24 mouse cellular contexts compared by ENCODE assay signal in genomic region chr5:10685519-10685918, GRCm38 (mm10).
"Had no signal": no experiment of that assay in that cellular context is flagged by ENCODE, and none has a peak within 500 bp of the region (broad histone marks: within the 10 kb centered on the region; RNA-seq: fewer than 3 reads in every experiment).

No protein-coding gene starts in this region.

- H3K4me3 ChIP-seq: layer of hippocampus, adult 2 months; left cerebral cortex, adult 2 months; limb, embryonic 12.5 days; limb, embryonic 15.5 days; midbrain, embryonic 12.5 days; midbrain, embryonic 15.5 days; neural tube, embryonic 12.5 days; neural tube, embryonic 15.5 days; stomach, embryonic 15.5 days had no signal

- H3K9me3 ChIP-seq: limb, embryonic 12.5 days; limb, embryonic 15.5 days; midbrain, embryonic 12.5 days; midbrain, embryonic 15.5 days; neural tube, embryonic 12.5 days; neural tube, embryonic 15.5 days; stomach, embryonic 15.5 days had no signal

- H3K36me3 ChIP-seq: limb, embryonic 12.5 days; limb, embryonic 15.5 days; midbrain, embryonic 12.5 days; midbrain, embryonic 15.5 days; neural tube, embryonic 12.5 days; neural tube, embryonic 15.5 days; stomach, embryonic 15.5 days had no signal

- H3K27ac ChIP-seq: kidney, postnatal 0 days; layer of hippocampus, adult 2 months; left cerebral cortex, adult 2 months; limb, embryonic 12.5 days; limb, embryonic 15.5 days; liver, embryonic 14.5 days; macrophage; midbrain, embryonic 12.5 days; midbrain, embryonic 15.5 days; neural tube, embryonic 12.5 days; neural tube, embryonic 15.5 days; stomach, embryonic 15.5 days had no signal

- H3K4me1 ChIP-seq: limb, embryonic 12.5 days; limb, embryonic 15.5 days; midbrain, embryonic 12.5 days; midbrain, embryonic 15.5 days; neural tube, embryonic 12.5 days; neural tube, embryonic 15.5 days; stomach, embryonic 15.5 days had no signal

- H3K9ac ChIP-seq: limb, embryonic 12.5 days; limb, embryonic 15.5 days; liver, embryonic 14.5 days; liver, postnatal 0 days; lung, embryonic 14.5 days; midbrain, embryonic 12.5 days; midbrain, embryonic 15.5 days; neural tube, embryonic 12.5 days; neural tube, embryonic 15.5 days; stomach, embryonic 15.5 days had no signal

- ATAC-seq: liver, postnatal 0 days; lung, postnatal 0 days; midbrain, embryonic 15.5 days had no signal

- H3K27me3 ChIP-seq: limb, embryonic 12.5 days; limb, embryonic 15.5 days; midbrain, embryonic 12.5 days; midbrain, embryonic 15.5 days; neural tube, embryonic 12.5 days; neural tube, embryonic 15.5 days; stomach, embryonic 15.5 days had no signal

- H3K4me2 ChIP-seq: limb, embryonic 12.5 days; limb, embryonic 15.5 days; liver, embryonic 11.5 days; lung, embryonic 14.5 days; midbrain, embryonic 12.5 days; midbrain, embryonic 15.5 days; neural tube, embryonic 12.5 days; neural tube, embryonic 15.5 days; stomach, embryonic 15.5 days had no signal

- DNase-seq: kidney, postnatal 25 days; layer of hippocampus, adult 9-11 months; left cerebral cortex, postnatal 4 days; liver, postnatal 0 days; lung, embryonic 14.5 days; retina, postnatal 1 day; right cerebral cortex, postnatal 4 days; thymus, adult 2 months; thymus, postnatal 14 days; thymus, postnatal 4 days had no signal
